Mouse (Mus musculus): ENCODE measurements at regions not wholly inside any gene's neighbourhood (a gene's known extent, or its start where the extent isn't known, plus 50 kb on each side); places are given as distances from the start of the nearest gene placed in this dataset.

DNA sequence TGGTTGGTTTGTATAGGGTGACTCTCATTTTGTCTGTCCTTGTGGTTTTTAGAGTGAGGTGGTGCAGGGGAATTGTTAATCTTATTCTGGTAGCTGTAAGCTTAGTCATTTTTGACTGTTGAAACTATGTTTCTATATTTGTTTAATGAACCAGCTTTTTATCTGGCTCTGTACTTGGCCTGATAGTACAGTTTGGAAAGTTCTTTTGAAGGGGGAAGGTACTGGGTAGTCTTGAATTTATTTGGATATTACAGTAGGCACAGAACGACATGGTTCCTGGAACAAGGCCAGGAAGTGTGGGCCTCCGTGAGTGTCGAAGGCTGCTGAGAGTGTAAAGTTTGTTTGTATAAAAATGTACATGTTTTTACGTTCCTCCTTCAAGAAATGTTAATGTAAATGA lies 142.0 kb downstream of the Wdr20rt start:
- no peak overlapping the region for H3K9ac ChIP-seq (ENCODE audit: insufficient read depth, low read depth)
- no peak overlapping the region for H3K27ac ChIP-seq (ENCODE audit: insufficient read depth, low read depth)
- no peak for DNase-seq (ENCODE audit: extremely low read depth)
- no peak overlapping the region for H3K4me3 ChIP-seq (replicated peaks in 1 of 3; ENCODE audit: low read depth in 2 of 3, low read length in 2 of 3, poor library complexity in 1 of 3)
- H3K4me2 ChIP-seq (ENCODE audit: insufficient read depth, low read depth, poor library complexity, severe bottlenecking) = no peak overlapping the region
- dilution Hi-C loops (cut with MboI; ENCODE audit: extremely low pct_ligation_motif_present, extremely low pct_unique_long_range_greater_than_20kb, low sequenced_read_pairs) (no loop called here), in situ Hi-C loops (cut with MboI; ENCODE audit: low pct_ligation_motif_present, low pct_unique_long_range_greater_than_20kb, low sequenced_read_pairs) (no loop called here)
- no peaks in the 10 kb centered on the region for H3K36me3 ChIP-seq (replicated peaks in 1 of 2; ENCODE audit: control insufficient read depth in 1 of 2, insufficient read depth in 1 of 2, low read length in 1 of 2)
- H3K9me3 ChIP-seq (replicated peaks; ENCODE audit: low read length) = no peaks in the 10 kb centered on the region
- TF ChIP-seq BHLHE40 (IDR thresholded peaks at IDR 0.05; ENCODE audit: low read depth, low read length) = no peak
- TF ChIP-seq CHD1 (IDR thresholded peaks at IDR 0.05; ENCODE audit: low read depth, low read length) = no peak
- TF ChIP-seq ZNF384 (IDR thresholded peaks at IDR 0.05; ENCODE audit: low read depth, low read length) = no peak
- TF ChIP-seq TBP (conservative IDR thresholded peaks at IDR 0.05; ENCODE audit: low read depth, low read length) = no peak
- no peak for TF ChIP-seq KAT2A (IDR thresholded peaks at IDR 0.05; ENCODE audit: insufficient replicate concordance, low read length)
- no peak for TF ChIP-seq E2F4 (IDR thresholded peaks at IDR 0.05; ENCODE audit: insufficient replicate concordance, low read depth, low read length)
- no peaks in the 10 kb centered on the region for H3K79me2 ChIP-seq (replicated peaks; ENCODE audit: control insufficient read depth, extremely low read depth, insufficient read depth, poor library complexity, severe bottlenecking)
- no peaks in the 10 kb centered on the region for H3K27me3 ChIP-seq (replicated peaks)
- H3K4me1 ChIP-seq (ENCODE audit: control insufficient read depth in 1 of 2, insufficient read depth in 2 of 2) = no peaks in the 10 kb centered on the region

DNA sequence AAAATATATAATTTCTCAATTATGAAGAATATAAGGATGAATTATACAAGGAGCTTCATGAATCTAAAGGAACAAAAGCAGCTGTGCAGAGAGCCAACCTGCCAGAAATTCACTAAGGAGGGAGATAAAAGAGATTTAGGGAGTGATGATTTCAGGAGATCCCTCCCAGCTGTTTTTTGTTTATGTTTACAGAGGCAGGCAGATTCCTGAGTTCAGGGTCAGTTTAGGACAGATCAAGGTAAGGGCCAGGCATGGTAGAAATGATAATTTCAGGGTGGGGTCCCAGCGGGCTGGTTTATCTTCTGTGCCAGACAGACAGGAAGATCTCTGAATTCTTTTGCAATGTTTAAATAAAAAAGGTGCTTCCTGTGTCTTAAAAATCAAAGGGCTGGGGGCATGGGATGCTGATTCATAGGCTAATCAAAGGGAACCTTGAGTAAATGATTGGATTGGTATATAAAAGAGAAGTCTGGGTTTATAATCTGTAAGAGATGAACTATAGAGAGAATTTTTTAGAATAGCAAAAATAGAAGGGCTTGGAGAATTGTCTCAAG lies 142.6 kb downstream of the Wdr20rt start:
- dilution Hi-C loops (cut with MboI; ENCODE audit: extremely low pct_ligation_motif_present, extremely low pct_unique_long_range_greater_than_20kb, low sequenced_read_pairs) (no loop called here), in situ Hi-C loops (cut with MboI; ENCODE audit: low pct_ligation_motif_present, low pct_unique_long_range_greater_than_20kb, low sequenced_read_pairs) (no loop called here)
- Histone ChIP-seq H3K27ac (ENCODE audit: insufficient read depth, low read depth) (no peak overlapping the region), H3K4me3 (replicated peaks in 1 of 3; ENCODE audit: low read depth in 2 of 3, low read length in 2 of 3, poor library complexity in 1 of 3) (no peak overlapping the region), H3K4me2 (ENCODE audit: insufficient read depth, low read depth, poor library complexity, severe bottlenecking) (no peak overlapping the region), H3K4me1 (ENCODE audit: control insufficient read depth in 1 of 2, insufficient read depth in 2 of 2) (no peaks in the 10 kb centered on the region), H3K79me2 (replicated peaks; ENCODE audit: control insufficient read depth, extremely low read depth, insufficient read depth, poor library complexity, severe bottlenecking) (no peaks in the 10 kb centered on the region), H3K9ac (ENCODE audit: insufficient read depth, low read depth) (no peak overlapping the region), H3K27me3 (replicated peaks) (no peaks in the 10 kb centered on the region), H3K9me3 (replicated peaks; ENCODE audit: low read length) (no peaks in the 10 kb centered on the region), H3K36me3 (replicated peaks in 1 of 2; ENCODE audit: control insufficient read depth in 1 of 2, insufficient read depth in 1 of 2, low read length in 1 of 2) (no peaks in the 10 kb centered on the region)
- no peak for TF ChIP-seq CTCF (conservative IDR thresholded peaks at IDR 0.05 in 1 of 2, IDR thresholded peaks at IDR 0.05 in 1 of 2; ENCODE audit: low read depth in 2 of 2, low read length in 2 of 2)
- no peak for TF ChIP-seq ELF1 (IDR thresholded peaks at IDR 0.05; ENCODE audit: low read depth, low read length)
- no peak for TF ChIP-seq E2F4 (IDR thresholded peaks at IDR 0.05; ENCODE audit: insufficient replicate concordance, low read depth, low read length)
- TF ChIP-seq MAX (IDR thresholded peaks at IDR 0.05; ENCODE audit: low read length) = no peak
- TF ChIP-seq ZC3H11A (IDR thresholded peaks at IDR 0.05; ENCODE audit: low read depth, low read length) = no peak
- TF ChIP-seq ZNF384 (IDR thresholded peaks at IDR 0.05; ENCODE audit: low read depth, low read length) = no peak
- DNase-seq (ENCODE audit: extremely low read depth) = no peak

DNA sequence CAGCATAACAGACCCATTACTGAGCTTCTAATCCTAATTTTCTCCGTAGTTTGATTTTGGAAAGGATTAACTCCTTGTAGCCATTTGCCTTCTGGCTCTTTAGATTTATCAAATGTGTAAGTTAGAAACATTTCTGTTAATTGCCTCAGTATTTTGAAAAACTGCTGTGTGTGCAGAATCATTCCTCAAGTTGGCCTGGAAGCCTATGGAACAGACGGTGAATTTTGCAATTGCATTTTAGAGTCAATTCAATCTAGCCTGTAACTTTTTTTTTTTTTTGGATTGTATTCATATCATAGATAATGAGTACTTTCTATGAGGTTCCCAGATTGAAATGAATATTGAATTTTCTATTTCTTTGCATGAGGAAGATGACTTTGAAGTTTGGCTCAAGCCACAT lies 146.3 kb downstream of the Wdr20rt start:
- Histone ChIP-seq H3K4me2 (ENCODE audit: insufficient read depth, low read depth, poor library complexity, severe bottlenecking) (no peak overlapping the region), H3K4me3 (replicated peaks in 1 of 3; ENCODE audit: low read depth in 2 of 3, low read length in 2 of 3, poor library complexity in 1 of 3) (no peak overlapping the region), H3K9ac (ENCODE audit: insufficient read depth, low read depth) (no peak overlapping the region), H3K4me1 (ENCODE audit: control insufficient read depth in 1 of 2, insufficient read depth in 2 of 2) (no peaks in the 10 kb centered on the region), H3K27ac (ENCODE audit: insufficient read depth, low read depth) (no peak overlapping the region), H3K9me3 (replicated peaks; ENCODE audit: low read length) (no peaks in the 10 kb centered on the region), H3K36me3 (replicated peaks in 1 of 2; ENCODE audit: control insufficient read depth in 1 of 2, insufficient read depth in 1 of 2, low read length in 1 of 2) (no peaks in the 10 kb centered on the region), H3K27me3 (replicated peaks) (no peaks in the 10 kb centered on the region), H3K79me2 (replicated peaks; ENCODE audit: control insufficient read depth, extremely low read depth, insufficient read depth, poor library complexity, severe bottlenecking) (no peaks in the 10 kb centered on the region)
- dilution Hi-C loops (cut with MboI; ENCODE audit: extremely low pct_ligation_motif_present, extremely low pct_unique_long_range_greater_than_20kb, low sequenced_read_pairs) = no loop called here
- in situ Hi-C loops (cut with MboI; ENCODE audit: low pct_ligation_motif_present, low pct_unique_long_range_greater_than_20kb, low sequenced_read_pairs) = no loop called here
- DNase-seq (ENCODE audit: extremely low read depth) = no peak
- TF ChIP-seq E2F4 (IDR thresholded peaks at IDR 0.05; ENCODE audit: insufficient replicate concordance, low read depth, low read length) = no peak
- no peak for TF ChIP-seq RCOR1 (conservative IDR thresholded peaks at IDR 0.05; ENCODE audit: low read depth, low read length)
- TF ChIP-seq ELF1 (IDR thresholded peaks at IDR 0.05; ENCODE audit: low read depth, low read length) = no peak
- no peak for TF ChIP-seq MYC (IDR thresholded peaks at IDR 0.05; ENCODE audit: low read depth, low read length)
- TF ChIP-seq ZKSCAN1 (IDR thresholded peaks at IDR 0.05; ENCODE audit: borderline replicate concordance, low read depth, low read length) = no peak
- no peak for TF ChIP-seq CTCF (conservative IDR thresholded peaks at IDR 0.05 in 1 of 2, IDR thresholded peaks at IDR 0.05 in 1 of 2; ENCODE audit: low read depth in 2 of 2, low read length in 2 of 2)
- TF ChIP-seq TCF12 (IDR thresholded peaks at IDR 0.05; ENCODE audit: low read depth, low read length) = no peak
- TF ChIP-seq USF1 (IDR thresholded peaks at IDR 0.05; ENCODE audit: low read depth, low read length) = no peak
- no peak for TF ChIP-seq JUND (conservative IDR thresholded peaks at IDR 0.05; ENCODE audit: low read depth, low read length)
- no peak for TF ChIP-seq GABPA (IDR thresholded peaks at IDR 0.05; ENCODE audit: insufficient replicate concordance, low read depth, low read length)
- no peak for TF ChIP-seq BHLHE40 (IDR thresholded peaks at IDR 0.05; ENCODE audit: low read depth, low read length)
- no peak for TF ChIP-seq MAFK (IDR thresholded peaks at IDR 0.05; ENCODE audit: insufficient replicate concordance, low read length)
- no peak for TF ChIP-seq MXI1 (IDR thresholded peaks at IDR 0.05; ENCODE audit: low read depth, low read length)
- TF ChIP-seq POLR2AphosphoS2 (IDR thresholded peaks at IDR 0.05; ENCODE audit: low read depth, low read length) = no peak
- no peak for TF ChIP-seq ZNF384 (IDR thresholded peaks at IDR 0.05; ENCODE audit: low read depth, low read length)

Data from CH12.LX (cell line).